Mouse (Mus musculus) left cerebral cortex, postnatal 36 days (tissue): ENCODE data around the gene Cmtm2a. TPM values are rescaled to one million over a fixed set of nuclear protein-coding genes. Genes with fewer than 3 reads are reported as not detected.
"Not testable (repeated sequence)": the region's sequence is repeated elsewhere in the genome, so short reads cannot be mapped to it uniquely, and the experiment has no call there.

Experiments used
- DNase-seq, 2 experiments: peaks; one replicate each; pipeline ENCODE4 v3.0.0; 2021 to 2022; ENCODE audit warnings: low spot score in 2 of 2, mixed read lengths in 1 of 2
- intact Hi-C: fragments of 180-260 bp; cut with DNase I; formaldehyde crosslinking; loops from one replicate; pipeline ENCODE4 v1.15.1; 2025
- total RNA-seq, 2 experiments: library from RNA; stranded (reverse); gene quantifications; 2 replicates each; pipeline ENCODE4 v1.2.3; 2021

The Cmtm2a gene
- total RNA-seq, result not detected

GRCm38 (mm10) chr8:104293081-104293480 lies at the start of gene Cmtm2a:
Gene Cmtm2a (minus strand): TSS chr8:104293181.
- DNase-seq, intact Hi-C loops: not testable (repeated sequence)

- DNase-seq, result no peak
- intact Hi-C loops, result loop anchor here (2.0 to 10.0 kb wide), 6 partner anchors 60 to 230 kb away; partner anchors contain the start of gene Cklf
Measured at GRCm38 (mm10) chr8:104342426-104342825, 49.4 kb upstream of the Cmtm2a start.

- no peak for DNase-seq
- intact Hi-C loops, result loop anchor here (2.0 to 10.0 kb wide), 6 partner anchors 61 to 231 kb away; partner anchors contain the start of gene Cklf
Measured at GRCm38 (mm10) chr8:104341678-104342077, 48.7 kb upstream of the Cmtm2a start.

- intact Hi-C loops, result loop anchor here (5.0 to 10.0 kb wide), 5 partner anchors 61 to 231 kb away; partner anchors contain the start of gene Cklf
Measured at GRCm38 (mm10) chr8:104341106-104341561, 48.2 kb upstream of the Cmtm2a start.

GRCm38 (mm10) chr8:104340233-104341105 lies 47.5 kb upstream of the Cmtm2a start:
- intact Hi-C loops, result loop anchor here (5.0 to 10.0 kb wide), 5 partner anchors 62 to 232 kb away; partner anchors contain the start of gene Cklf
- peak; percentile 59 to 69 for DNase-seq

More at GRCm38 (mm10) chr8:104341106-104341561, 48.2 kb upstream of the Cmtm2a start:
- peak in 1 of 2 experiments; percentile 25 for DNase-seq

- intact Hi-C loops, result loop anchor here (5.0 to 10.0 kb wide), 5 partner anchors 62 to 232 kb away; partner anchors contain the start of gene Cklf
- DNase-seq, result no peak
Measured at GRCm38 (mm10) chr8:104339983-104340232, 46.9 kb upstream of the Cmtm2a start.

- intact Hi-C loops, result no loop called here
- DNase-seq, result no peak
Measured at GRCm38 (mm10) chr8:104339229-104339982, 46.4 kb upstream of the Cmtm2a start, which contains the start of gene Cmtm3. Gene Cmtm3 (plus strand): TSS chr8:104339410.

- intact Hi-C loops, result no loop called here
Measured at GRCm38 (mm10) chr8:104337890-104338289, 44.9 kb upstream of the Cmtm2a start.

GRCm38 (mm10) chr8:104336806-104337205 lies 43.8 kb upstream of the Cmtm2a start:
- intact Hi-C loops, result no loop called here
- no peak for DNase-seq

More at GRCm38 (mm10) chr8:104337890-104338289, 44.9 kb upstream of the Cmtm2a start:
- DNase-seq, result no peak

GRCm38 (mm10) chr8:104334196-104334595 lies 41.2 kb upstream of the Cmtm2a start:
- DNase-seq, result no peak
- intact Hi-C loops, result no loop called here

- intact Hi-C loops, result no loop called here
- DNase-seq, result no peak
Measured at GRCm38 (mm10) chr8:104333786-104334185, 40.8 kb upstream of the Cmtm2a start.

- intact Hi-C loops, result no loop called here
- DNase-seq, result no peak
Measured at GRCm38 (mm10) chr8:104332665-104333631, 40.0 kb upstream of the Cmtm2a start.

GRCm38 (mm10) chr8:104321930-104322329 lies 28.9 kb upstream of the Cmtm2a start, which contains the start of gene Cmtm2b:
Gene Cmtm2b (plus strand): TSS chr8:104322230.
- intact Hi-C loops, DNase-seq: not testable (repeated sequence)

GRCm38 (mm10) chr8:104321267-104321666 lies 28.3 kb upstream of the Cmtm2a start, which contains the start of gene Gm11020:
Gene Gm11020 (plus strand): TSS chr8:104321567.
- DNase-seq, intact Hi-C loops: not testable (repeated sequence)

GRCm38 (mm10) chr8:104313311-104313710 lies 20.3 kb upstream of the Cmtm2a start:
- intact Hi-C loops, result no loop called here
- DNase-seq, result no peak

GRCm38 (mm10) chr8:104312023-104312422 lies 19.0 kb upstream of the Cmtm2a start:
- intact Hi-C loops, result not testable (repeated sequence)
- DNase-seq, result peak in 1 of 2 experiments; percentile 9

GRCm38 (mm10) chr8:104309441-104310155 lies 16.6 kb upstream of the Cmtm2a start, which contains the start of the genes Gm45711 and Cmtm1:
Gene Gm45711 (minus strand): TSS chr8:104310081.
Gene Cmtm1 (minus strand): TSS chr8:104310145.
- peak; percentile 12 to 15 for DNase-seq
- intact Hi-C loops, result not testable (repeated sequence)

- intact Hi-C loops, DNase-seq: not testable (repeated sequence)
Measured at GRCm38 (mm10) chr8:104308341-104308740, 15.4 kb upstream of the Cmtm2a start.
